Mouse (Mus musculus) megakaryocyte, adult 5-6 weeks (primary cell): ENCODE results near the gene Kank3. TPM values are rescaled to one million over a fixed set of nuclear protein-coding genes. Genes with fewer than 3 reads are reported as not detected.
"Not testable (repeated sequence)": the region's sequence is repeated elsewhere in the genome, so short reads cannot be mapped to it uniquely, and the experiment has no call there.

ENCODE experiments used
- ATAC-seq: 2 replicates; pipeline ENCODE4 v1.8.0; 2016; ENCODE audit warnings: mild to moderate bottlenecking, inconsistent platforms; ENCODE audit not compliant: poor library complexity, severe bottlenecking
- total RNA-seq, 2 experiments: library from RNA; stranded (forward) in 1 of 2; stranded (reverse) in 1 of 2; fragments of 153-499, 151-499 nt in 1 of 2; fragments of 221-1000, 200-1000 nt in 1 of 2; gene quantifications; 2 replicates each; pipeline versions ENCODE4 v1.2.3 to v1.2.4; 2015 to 2017

Gene Kank3
- total RNA-seq, 2 experiments from 2014 or later = 12.3 to 14.8 TPM

DNA sequence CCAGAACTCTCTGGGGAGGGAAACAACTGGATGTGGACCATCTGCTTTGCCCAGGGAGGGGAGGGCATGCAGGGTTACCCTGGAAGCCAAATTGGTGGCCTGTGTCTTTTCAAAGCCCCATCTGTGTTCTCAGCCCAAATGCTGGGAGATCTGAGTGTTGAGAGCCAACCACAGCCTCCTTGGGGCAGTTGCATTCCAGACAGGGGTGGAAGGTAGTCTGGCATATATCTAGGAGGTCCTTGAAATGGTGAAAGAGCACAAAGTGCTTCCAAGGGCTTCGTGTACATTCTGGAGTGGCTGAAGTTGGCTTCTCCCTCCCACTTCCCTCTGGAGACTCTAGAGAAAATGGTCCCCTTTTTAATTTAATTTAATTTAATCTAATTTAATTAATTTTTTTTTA is 5.6 kb upstream of the Kank3 start:
- ATAC-seq = no peak

DNA sequence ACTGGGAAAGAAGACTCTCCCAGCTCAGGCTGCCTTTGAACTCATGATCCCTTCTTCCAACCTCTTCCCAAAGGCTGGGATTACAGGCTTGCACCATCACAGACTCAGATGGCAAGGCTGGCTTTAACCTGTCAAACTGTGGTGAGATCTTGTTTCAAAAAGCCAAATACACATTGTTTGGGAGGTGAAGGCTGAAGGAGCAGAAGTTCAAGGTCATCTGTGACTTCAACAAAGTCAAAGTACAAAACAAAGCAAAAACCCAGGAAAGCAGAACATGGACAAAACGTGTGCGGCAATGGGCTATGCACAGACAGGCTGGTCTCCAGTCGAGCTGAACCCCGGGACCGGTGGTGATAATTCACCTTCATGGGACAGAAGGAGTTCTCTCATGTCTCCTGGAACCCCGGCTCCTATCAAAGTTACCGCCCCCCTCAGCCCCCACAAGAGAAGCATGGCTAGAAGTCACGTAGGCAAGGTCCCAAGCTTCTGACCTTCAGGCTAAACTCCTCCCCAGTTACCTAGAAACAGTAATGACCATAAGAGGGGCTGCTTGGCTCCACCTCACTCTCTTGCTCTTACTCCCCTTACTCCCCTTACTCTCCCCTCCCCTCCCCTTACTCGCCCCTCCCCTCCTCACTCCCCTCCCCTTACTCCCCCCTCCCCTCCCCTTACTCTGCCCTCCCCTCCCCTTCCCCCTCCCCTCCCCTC is 3.0 kb upstream of the Kank3 start:
- no peak for ATAC-seq

DNA sequence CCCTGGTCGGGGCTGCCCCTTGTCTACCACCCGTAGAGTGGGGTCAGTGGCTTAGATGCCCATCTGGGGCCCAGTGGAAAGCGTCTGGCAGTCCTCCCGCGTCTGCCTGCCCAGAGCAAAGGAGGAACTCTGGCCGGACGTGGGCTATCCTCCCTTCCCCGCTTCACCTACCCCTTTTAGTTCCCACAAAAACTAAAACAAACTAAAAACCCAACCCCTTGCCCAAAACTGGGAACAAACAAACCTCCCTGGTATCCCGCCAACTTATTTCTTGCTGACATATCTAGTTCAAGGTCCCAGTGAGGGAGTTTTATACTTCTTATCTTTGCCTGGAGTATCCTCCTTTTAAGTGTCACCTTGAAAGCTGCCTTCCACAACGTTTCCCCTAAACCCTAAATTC is 2.1 kb upstream of the Kank3 start:
- ATAC-seq = no peak

DNA sequence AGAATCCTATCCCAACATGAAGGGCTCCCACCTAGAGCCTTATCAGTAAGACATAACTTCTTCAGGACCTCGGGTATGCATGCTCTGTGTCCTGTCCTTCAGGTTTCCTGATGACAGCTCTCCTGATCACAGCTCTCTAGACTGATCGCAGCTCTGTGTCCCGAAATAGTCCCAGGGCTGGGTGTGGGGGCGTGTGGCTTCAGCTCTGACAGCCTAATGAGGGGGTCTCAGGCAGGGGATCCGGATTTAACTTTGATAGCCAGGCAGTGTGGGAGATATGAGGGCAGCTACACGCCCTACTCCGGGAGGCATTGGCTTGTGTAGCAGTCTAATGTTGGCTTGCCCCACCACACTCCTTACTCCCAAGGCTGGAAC is 810 bp downstream of the Kank3 start:
- ATAC-seq = no peak

DNA sequence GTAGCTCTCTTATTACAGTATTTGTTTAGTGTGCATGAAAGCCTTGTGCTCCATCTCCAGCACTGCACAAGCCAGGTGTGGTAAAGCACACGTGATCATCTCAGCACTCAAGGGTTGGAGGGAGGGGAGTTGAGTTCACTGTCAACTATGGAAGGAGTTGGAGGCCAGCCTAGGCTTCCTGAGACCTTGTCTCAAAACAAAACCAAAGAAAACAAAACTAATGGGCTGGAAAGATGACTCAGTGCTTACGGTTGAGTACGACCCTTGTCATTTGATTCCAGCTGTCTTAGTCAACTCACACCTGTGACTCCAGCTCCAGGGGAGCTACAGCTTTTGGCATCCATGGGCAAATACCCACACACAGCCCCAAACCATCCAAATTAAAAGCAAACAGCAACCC is 2.2 kb downstream of the Kank3 start:
- no peak for ATAC-seq

DNA sequence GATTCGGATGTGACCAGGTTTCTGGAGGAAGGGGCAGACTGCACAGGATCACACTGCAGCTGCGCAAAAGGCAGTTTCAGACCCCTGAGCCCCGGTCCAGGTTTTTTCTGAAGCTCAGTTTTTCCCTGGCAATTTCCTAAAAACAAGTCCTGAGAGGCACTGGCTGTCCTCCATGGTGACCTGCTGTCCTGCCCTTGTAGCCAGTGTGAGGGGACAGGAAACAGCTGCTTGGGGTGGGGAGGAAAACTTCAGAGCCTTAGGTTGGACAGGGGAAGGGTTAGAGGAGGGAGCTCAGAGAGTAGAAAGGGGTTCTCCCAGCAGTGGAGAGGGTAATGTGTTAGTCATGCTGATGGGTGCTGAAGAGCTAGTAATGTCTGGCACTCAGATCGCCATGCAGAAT is 2.7 kb downstream of the Kank3 start:
- ATAC-seq = no peak

DNA sequence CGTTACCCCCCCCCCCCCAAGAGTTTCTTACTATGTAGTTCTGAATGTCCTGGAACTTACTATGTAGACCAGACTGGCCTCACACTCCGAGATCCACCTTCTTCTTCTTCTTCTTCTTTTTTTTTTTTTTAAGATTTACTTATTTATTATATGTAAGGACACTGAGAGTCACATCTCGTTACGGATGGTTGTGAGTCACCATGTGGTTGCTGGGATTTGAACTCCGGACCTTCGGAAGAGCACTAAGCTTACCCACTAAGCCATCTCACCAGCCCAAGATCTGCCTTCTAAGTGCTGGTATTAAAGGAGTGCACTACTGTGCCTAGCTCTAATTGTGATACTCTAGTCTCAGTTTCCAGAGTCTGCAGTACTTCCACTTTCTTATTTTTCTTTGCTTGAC is 5.1 kb downstream of the Kank3 start:
- no peak for ATAC-seq

DNA sequence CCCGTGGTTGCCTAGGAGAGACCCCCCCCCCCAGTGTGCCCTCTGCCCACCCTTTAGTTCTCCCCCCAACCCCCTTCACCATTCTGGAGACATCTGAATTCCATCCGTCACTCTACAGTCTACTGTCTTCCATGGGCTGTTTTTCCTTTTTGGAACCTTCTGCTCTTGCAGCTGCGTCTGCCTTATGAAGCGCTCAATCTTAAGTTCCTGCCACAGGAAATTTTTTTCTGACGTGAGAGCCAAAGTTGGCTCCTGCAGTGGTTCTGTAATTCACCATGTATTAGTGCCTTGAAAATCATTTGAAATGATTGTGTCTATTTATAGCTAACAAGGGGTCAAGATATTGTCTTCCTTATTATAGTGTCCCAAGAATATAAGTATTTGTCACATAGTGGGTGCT is 6.3 kb downstream of the Kank3 start:
- no peak for ATAC-seq

DNA sequence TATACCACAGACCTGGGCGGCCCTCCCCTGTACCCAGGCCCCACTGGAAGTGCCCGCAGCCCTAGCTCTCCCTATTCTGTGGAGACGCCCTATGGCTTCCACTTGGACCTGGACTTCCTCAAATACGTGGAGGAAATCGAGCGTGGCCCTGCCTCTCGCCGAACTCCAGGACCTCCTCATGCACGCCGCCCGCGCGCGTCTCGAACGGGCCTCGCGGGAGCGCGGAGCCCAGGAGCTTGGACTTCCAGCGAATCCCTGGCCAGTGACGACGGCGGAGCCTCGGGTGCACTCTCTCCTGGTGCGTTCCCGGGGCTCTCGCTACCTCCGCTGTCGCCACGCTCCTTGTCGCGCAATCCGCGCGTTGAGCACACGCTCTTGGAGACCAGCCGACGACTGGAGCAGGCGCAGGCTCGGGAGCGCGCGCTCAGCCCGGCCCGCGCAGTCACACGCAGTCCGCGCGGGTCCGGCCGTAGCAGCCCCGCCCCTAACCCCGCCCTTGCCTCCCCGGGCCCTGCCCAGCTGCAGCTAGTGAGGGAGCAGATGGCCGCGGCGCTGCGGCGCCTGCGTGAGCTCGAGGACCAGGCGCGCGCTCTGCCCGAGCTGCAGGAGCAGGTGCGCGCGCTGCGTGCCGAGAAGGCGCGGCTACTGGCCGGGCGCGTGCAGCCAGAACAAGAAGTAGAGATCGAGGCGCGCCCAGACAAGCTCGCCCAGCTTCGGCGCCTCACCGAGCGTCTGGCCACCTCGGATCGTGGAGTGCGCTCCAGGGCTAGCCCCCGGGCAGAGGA is 7.1 kb downstream of the Kank3 start:
- ATAC-seq = peak; percentile 91

DNA sequence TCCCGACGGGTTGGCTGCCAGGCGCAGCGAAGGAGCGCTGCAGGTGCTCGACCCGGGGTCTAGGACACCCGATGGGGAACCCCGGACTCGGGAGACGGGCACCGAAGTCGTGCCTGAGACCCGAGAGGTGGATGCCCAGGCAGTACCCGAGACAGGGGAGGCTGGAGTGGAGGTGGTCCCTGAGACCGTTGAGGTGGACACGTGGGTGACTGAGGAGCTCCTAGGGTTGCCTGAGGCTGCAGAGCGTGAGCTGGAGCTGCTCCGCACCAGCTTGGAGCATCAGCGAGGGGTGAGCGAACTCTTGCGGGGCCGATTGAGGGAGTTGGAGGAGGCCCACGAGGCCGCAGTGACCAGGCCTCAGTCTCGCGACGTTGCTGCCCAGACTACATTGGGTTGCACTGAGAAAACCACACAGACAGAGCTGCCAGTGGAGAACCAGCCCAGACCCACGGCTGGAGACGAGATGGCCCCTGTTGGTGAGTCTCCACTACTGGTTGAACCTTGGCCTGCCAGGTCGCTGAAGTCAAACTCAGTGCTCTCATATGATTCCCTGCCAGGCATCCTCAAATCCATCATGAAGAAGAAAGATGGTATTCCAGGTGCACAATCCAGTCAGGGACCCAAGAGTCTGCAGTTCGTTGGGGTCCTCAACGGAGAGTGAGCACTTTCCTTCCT is 7.8 kb downstream of the Kank3 start:
- peak; percentile 2 for ATAC-seq

DNA sequence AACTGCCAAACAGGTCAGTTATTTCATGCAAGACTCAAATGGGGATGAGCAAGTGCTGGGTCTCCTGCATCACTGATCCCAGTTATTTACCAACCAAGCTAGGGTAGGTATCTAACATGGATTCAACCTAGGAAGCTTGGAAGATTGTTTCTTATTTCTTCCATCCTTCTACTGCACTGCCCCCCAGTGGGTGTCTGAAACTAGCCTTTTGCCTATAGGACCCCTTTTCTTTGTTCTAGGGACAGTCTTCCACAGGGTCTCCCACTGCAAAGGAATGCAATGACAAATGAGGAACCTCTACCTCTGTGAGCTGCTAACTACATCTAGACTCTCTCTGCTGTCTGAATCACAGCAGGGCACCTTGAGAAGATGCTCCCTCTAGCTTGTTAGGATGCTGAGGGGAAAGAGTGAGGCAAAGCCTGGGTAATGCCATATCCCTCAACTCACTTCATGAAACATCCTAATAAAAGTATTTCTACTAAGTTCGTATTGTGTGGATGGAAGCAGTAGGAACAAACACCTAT is 12.2 kb downstream of the Kank3 start:
- no peak for ATAC-seq

DNA sequence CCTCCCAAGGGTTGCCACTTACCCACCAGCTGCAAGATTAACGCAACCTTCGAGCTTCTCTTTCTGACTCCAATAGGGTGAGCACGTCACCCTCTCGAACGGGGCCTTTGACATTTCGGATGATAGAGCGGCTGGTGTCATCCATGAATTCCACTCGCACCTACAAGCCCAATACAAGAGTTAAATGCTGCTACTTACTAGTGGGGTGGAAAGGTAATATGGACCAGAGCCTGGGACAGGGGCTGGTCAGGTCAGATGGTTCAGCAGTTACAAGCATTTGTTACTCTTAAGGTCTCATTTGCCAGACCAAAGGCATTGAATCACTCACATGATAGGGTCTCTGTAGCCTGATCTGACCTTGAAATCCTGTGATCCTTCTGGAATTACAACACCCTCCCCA is 12.9 kb downstream of the Kank3 start:
- not testable (repeated sequence) for ATAC-seq

DNA sequence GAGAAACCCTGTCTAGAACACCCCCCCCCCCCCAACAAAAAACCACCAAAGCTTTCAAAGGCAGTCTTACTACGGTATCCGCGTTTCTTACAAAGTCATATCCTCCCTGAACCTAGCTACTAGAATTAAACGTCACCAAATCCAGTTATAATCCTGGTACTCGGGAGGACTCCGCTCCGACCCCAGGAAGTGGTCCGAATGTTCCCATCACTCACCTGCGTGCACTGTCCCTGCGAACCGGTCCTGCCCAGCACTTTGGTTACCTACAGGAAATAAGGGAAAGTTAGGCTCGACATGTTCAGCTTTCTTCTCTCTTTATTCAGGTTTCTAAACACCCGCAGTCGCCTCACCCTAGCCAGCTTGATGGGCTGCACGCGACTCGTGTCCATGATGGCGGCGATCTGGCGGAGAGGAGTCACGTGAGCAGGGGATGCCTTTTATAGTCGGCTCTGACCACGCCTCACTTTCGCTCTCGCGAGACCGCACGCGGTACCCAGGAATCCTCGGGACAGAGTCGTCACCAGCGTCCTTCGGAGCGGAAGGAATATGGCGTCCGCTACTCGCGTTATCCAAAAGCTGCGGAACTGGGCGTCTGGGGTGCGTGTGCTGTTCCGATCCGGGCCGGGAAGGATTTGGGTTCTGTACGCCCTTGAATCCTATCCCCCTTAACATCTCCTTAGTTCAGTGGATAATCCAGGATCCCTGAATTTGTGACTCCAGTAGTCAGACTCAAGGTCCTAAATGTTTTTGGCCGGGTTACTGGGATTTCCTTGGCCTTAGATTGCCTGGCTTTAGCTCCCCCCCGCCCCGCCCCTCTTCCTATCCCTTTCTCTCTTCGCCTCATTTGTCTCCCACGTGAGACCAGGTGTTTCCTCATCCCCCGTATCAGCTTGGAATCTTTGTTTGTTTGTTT is 14.0 kb downstream of the Kank3 start, which contains the start of the genes Rps28 and Ndufa7:
Rps28 (minus strand) TSS at position 479 of the 913 bp plus-strand sequence.
Ndufa7 (plus strand) TSS at position 489 of the 913 bp plus-strand sequence.
- peak; percentile 99 for ATAC-seq

DNA sequence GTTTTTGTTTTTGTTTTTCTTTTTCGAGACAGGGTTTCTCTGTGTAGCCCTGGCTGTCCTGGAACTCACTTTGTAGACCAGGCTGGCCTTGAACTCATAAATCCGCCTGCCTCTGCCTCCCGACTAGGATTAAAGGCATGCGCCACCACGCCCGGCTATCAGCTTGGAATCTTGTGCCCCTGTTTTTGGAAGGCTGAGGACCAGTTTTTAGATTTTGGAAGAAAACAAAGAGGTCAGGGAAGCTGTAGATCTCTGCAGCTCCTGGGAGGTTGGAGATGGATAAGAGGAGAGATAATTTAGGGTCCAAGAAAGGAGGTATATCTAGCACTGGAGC is 14.6 kb downstream of the Kank3 start:
- ATAC-seq = not testable (repeated sequence)

DNA sequence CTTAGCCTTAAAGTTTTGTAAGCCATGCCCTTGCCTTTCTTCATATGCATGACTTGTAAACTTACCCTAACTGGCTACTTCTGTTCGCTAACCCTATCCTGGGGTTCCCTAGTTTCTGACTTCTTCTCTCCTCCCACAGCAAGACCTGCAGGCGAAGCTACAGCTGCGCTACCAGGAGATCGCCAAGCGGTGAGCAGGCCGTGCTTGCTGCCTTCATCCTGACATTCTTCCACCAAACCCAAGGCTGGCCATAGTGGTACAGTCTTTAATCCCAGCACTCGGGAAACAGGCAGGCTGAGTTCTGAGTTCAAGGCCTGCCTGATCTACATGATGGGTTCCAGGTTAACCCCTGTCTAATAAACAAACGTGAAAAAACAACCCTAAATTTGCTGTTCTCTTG is 15.1 kb downstream of the Kank3 start:
- no peak for ATAC-seq

DNA sequence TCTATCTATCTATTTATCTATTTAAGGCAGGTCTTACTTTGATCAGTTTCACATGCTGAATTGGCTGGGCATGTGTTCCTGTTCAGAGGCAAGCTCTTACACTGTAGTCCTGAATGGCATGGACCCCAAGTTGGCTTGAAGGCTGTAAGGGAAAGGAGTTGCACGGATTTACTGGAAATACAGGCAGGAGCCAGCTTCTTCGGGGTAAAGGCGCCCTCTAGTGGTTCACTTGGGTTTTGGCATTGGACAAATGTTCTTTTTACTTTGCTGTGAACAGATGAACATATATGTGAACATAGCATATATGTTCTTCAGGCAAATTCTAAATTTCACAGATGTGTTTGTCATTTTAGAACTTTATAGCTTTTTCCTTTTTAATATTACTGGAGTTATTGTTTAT is 16.5 kb downstream of the Kank3 start:
- peak; percentile 60 for ATAC-seq

DNA sequence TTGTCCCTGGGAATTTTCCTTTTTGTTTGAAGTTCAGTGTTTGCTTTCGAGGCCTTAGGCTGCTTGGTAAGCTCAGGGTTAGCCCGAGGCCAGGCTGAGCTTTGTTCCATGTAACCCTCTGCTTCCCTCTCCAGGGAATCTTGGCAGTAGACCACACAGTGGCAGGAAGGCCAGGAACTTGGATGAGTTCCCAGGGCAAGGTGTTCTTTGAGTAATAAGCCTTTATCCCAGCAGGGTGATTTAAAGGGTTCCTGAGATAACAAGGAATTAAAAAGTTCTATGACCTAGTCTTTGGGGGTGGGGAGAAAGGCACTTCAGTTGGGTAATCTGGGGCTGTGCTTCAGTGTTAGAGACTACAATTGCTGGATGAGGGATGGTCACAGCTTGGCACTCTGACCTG is 18.6 kb downstream of the Kank3 start:
- no peak for ATAC-seq

DNA sequence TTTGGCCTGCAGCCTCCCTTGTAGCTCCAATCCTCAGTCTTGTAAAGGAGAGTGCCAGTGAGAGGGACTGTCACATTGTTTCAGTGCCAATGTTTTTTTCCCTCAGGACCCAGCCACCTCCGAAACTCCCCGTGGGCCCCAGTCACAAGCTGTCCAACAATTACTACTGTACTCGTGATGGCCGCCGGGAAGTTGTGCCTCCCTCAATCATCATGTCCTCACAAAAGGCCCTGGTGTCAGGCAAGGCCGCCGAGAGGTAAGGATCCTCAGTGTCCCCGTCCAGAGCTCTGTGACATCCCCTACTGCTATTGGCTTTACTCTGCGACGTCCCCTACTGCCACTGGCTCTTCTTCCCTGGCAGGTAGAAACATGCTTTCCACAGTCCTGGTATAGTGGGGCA is 19.2 kb downstream of the Kank3 start:
- no peak for ATAC-seq

DNA sequence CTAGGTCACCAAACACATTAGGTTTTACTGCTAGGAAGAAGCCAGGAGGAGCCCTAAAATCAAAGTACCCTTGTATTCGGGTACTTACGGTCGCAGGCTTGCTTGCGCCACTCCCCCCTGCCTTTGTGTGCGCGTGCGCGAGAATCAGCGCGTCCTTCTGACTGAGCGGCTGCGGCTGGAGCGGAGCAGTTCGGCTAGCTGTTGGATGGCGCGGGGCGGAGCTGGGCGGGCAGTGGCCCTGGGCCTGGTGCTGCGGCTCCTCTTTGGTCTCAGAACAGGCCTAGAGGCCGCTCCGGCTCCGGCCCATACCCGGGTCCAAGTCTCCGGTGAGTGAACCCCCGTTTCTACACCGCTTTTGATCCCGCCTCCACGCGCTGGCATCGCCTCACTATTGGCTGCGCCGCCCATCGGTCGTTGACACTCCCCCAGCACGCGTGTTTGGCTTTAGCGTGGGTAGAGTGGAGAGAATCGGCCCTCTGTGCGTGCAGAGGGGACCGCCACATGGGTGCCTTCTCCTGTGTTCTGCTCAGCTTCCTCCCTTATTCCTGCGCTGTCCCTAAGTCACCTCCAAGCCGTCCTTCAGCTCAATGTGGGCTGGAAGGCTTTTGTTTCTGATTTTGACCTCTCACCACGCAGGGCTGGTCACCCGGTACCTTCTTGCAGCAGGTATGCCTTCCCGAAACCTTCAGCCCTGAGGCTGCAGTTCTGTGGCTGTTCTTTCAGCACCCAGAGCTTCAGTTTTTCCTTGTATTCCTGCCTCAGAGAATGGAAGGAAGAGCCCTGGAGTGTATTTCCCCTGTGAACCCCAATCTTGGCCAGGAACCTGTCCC is 32.9 kb downstream of the Kank3 start, which contains the start of gene Cd320:
Cd320 (plus strand) TSS at position 126 of the 830 bp plus-strand sequence.
- peak; percentile 96 for ATAC-seq

DNA sequence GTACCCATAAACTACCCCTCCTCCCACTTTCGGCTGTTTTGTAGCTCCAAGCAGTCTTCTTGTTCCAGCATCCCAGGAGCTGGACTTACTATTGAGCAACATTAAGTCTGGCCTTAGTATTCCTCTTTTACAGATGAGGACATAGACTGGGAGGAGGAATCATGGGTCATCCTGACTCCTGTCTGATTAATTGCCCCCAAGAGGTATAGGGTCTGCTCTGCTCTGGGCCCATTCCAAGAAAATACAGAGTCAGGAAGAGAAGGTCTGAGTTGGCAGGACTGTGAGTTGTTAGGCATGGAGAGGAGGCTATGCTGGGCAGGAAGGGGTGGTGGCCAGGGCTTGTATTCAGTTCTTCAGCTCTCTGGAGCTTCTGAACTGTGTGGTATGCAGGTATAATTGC is 33.9 kb downstream of the Kank3 start:
- no peak for ATAC-seq
